In the genomic region with DNA sequence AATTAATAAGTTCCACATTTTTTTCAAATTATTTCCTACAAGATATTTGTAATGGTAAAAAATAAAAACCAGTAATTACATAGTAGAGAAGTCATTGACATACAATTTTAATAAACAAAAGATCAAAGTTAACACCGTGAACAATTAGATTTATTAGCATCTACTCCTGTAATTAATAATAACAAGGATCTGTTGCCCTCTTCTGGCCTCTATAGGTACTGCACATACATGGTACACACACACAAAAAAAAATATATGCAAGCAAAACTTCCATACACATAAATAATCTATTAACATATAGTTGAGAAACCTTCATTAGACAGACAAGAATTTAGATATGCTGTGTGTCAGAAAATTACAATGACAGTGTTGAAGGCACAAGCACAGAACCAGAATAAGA, we compare ENCODE assay signal across 9 mouse cellular contexts. TPM values are rescaled to one million over a fixed set of nuclear protein-coding genes. Genes with fewer than 3 reads are reported as not detected.
DNase-seq lines count a peak whose midpoint lies in the region; ATAC-seq and TF ChIP-seq lines count a peak whose summit lies in the region.
"Had no signal": no experiment of that assay in that cellular context is flagged by ENCODE, and none has a peak within 500 bp of the region (broad histone marks: within the 10 kb centered on the region; RNA-seq: fewer than 3 reads in every experiment).

No protein-coding gene starts in this region.

- no peak overlapping the region for H3K4me3 ChIP-seq in kidney, postnatal 0 days (replicated peaks; ENCODE audit: low read depth, low read length)
- H3K4me3 ChIP-seq: embryonic facial prominence, embryonic 12.5 days had no signal

- WGBS in kidney, postnatal 0 days: 78% methylated on average over 1 of the region's 1 CpGs

- H3K9me3 ChIP-seq in kidney, postnatal 0 days (replicated peaks; ENCODE audit: low read length): no peaks in the 10 kb centered on the region
- H3K9me3 ChIP-seq: embryonic facial prominence, embryonic 12.5 days had no signal

- no peak overlapping the region for H3K9ac ChIP-seq in kidney, postnatal 0 days (ENCODE audit: low read depth, low read length)
- H3K9ac ChIP-seq: embryonic facial prominence, embryonic 12.5 days had no signal

- no peaks in the 10 kb centered on the region for H3K4me1 ChIP-seq in kidney, postnatal 0 days (replicated peaks; ENCODE audit: insufficient read depth, low read length)
- H3K4me1 ChIP-seq: embryonic facial prominence, embryonic 12.5 days had no signal

- no peaks in the 10 kb centered on the region for H3K27me3 ChIP-seq in kidney, postnatal 0 days (ENCODE audit: insufficient read depth, low read length)
- H3K27me3 ChIP-seq: embryonic facial prominence, embryonic 12.5 days had no signal

- H3K4me2 ChIP-seq in kidney, postnatal 0 days (ENCODE audit: low read length): no peak overlapping the region
- H3K4me2 ChIP-seq: embryonic facial prominence, embryonic 12.5 days had no signal

- no peak for ATAC-seq in CD4-positive, CD25-positive, alpha-beta regulatory T cell, adult 4 months
- ATAC-seq in kidney, postnatal 0 days (replicated peaks; ENCODE audit: low FRiP score, low read depth): no peak

- H3K27ac ChIP-seq in kidney, postnatal 0 days: no peak overlapping the region
- H3K27ac ChIP-seq: embryonic facial prominence, embryonic 12.5 days had no signal

- no peaks in the 10 kb centered on the region for H3K36me3 ChIP-seq in kidney, postnatal 0 days (ENCODE audit: insufficient read depth, low read length)
- H3K36me3 ChIP-seq: embryonic facial prominence, embryonic 12.5 days had no signal

- peak; percentile 56 for TF ChIP-seq CTCF in kidney, postnatal 0 days (IDR thresholded peaks at IDR 0.05; ENCODE audit: low read depth)

- DNase-seq in CD4-positive, CD25-positive, alpha-beta regulatory T cell, adult 2 months (ENCODE audit: low read depth, low spot score): peak; percentile 69
- DNase-seq in kidney, postnatal 0 days (ENCODE audit: low spot score): peak; percentile 7
- no peak for DNase-seq in kidney, postnatal 14 days
- peak; percentile 43 for DNase-seq in 3T3-L1 (ENCODE audit: low read depth, low spot score)
- peak; percentile 10 for DNase-seq in adipocyte (ENCODE audit: low spot score)
- no peak for DNase-seq in right cerebral cortex, postnatal 14 days
- no peak for DNase-seq in left cerebral cortex, adult 8-10 months (ENCODE audit: low spot score in 2 of 2)

RNA-seq across cellular contexts. Expression of gene Pgap1, which starts 43.6 kb away (rescaled TPM):
- polyA plus RNA-seq in CD4-positive, CD25-positive, alpha-beta regulatory T cell, adult 4 months (2017; shearing (Covaris generic)): 10 to 100 TPM in 1 of 2 experiments, 1 to 10 TPM in 1; 8.6 to 12.8 TPM
- 5.5 and 6.9 TPM in 2 replicates for polyA plus RNA-seq in kidney, postnatal 0 days (2015; fragmentation: Nextera tagmentation; extraction: Ambion mirVana)
- 10 to 100 TPM; 26.5 to 34.1 (median 28.6) TPM for total RNA-seq in left cerebral cortex, adult 8-10 months (2022)

Comparison
In these comparisons a context has a peak if more than half of its experiments do, and no peak if none do; other contexts are left out.
1. DNase-seq: peak in CD4-positive, CD25-positive, alpha-beta regulatory T cell, adult 2 months (single experiment), kidney, postnatal 0 days (single experiment), 3T3-L1 (single experiment) and adipocyte (single experiment); none in kidney, postnatal 14 days (single experiment), right cerebral cortex, postnatal 14 days (single experiment) and left cerebral cortex, adult 8-10 months (0 of 2).